Mouse (Mus musculus): ENCODE measurements at regions not wholly inside any gene's neighbourhood (a gene's known extent, or its start where the extent isn't known, plus 50 kb on each side); places are given as distances from the start of the nearest gene placed in this dataset.
"Not testable (repeated sequence)": the region's sequence is repeated elsewhere in the genome, so short reads cannot be mapped to it uniquely, and the experiment has no call there.

- DNase-seq (ENCODE audit: low spot score in 2 of 2), result no peak
These were observed 209.5 kb downstream of the Sorl1 start for GRCm38 (mm10) chr9:41914611-41915010.

- DNase-seq (ENCODE audit: low spot score in 2 of 2), result no peak
These were observed 210.2 kb downstream of the Sorl1 start for GRCm38 (mm10) chr9:41913911-41914310.

GRCm38 (mm10) chr9:41912482-41912881, 211.6 kb downstream of the Sorl1 start:
- no peak for DNase-seq (ENCODE audit: low spot score in 2 of 2)

GRCm38 (mm10) chr9:41900606-41900974, 223.5 kb downstream of the Sorl1 start:
- DNase-seq (ENCODE audit: low spot score in 2 of 2), result no peak

- no peak for DNase-seq (ENCODE audit: low spot score in 2 of 2)
These were observed 224.1 kb downstream of the Sorl1 start for GRCm38 (mm10) chr9:41899766-41900605.

- no peak for DNase-seq (ENCODE audit: low spot score in 2 of 2)
These were observed 229.0 kb downstream of the Sorl1 start for GRCm38 (mm10) chr9:41895106-41895505.

- no peak for DNase-seq (ENCODE audit: low spot score in 2 of 2)
These were observed 231.3 kb downstream of the Sorl1 start for GRCm38 (mm10) chr9:41892841-41893240.

GRCm38 (mm10) chr9:41891206-41891605, 232.9 kb downstream of the Sorl1 start:
- no peak for DNase-seq (ENCODE audit: low spot score in 2 of 2)

- DNase-seq (ENCODE audit: low spot score in 2 of 2), result peak; percentile 56 to 63
These were observed 233.6 kb downstream of the Sorl1 start for GRCm38 (mm10) chr9:41890273-41891141.

GRCm38 (mm10) chr9:41889568-41890272, 234.4 kb downstream of the Sorl1 start:
- no peak for DNase-seq (ENCODE audit: low spot score in 2 of 2)

- no peak for DNase-seq (ENCODE audit: low spot score in 2 of 2)
These were observed 235.4 kb downstream of the Sorl1 start for GRCm38 (mm10) chr9:41888616-41889150.

GRCm38 (mm10) chr9:41886456-41886855, 237.6 kb downstream of the Sorl1 start:
- not testable (repeated sequence) for DNase-seq (ENCODE audit: low spot score in 2 of 2)

GRCm38 (mm10) chr9:41880457-41880856, 243.6 kb downstream of the Sorl1 start:
- DNase-seq (ENCODE audit: low spot score in 2 of 2), result no peak

GRCm38 (mm10) chr9:41879080-41879479, 245.0 kb downstream of the Sorl1 start:
- DNase-seq (ENCODE audit: low spot score in 2 of 2), result no peak

GRCm38 (mm10) chr9:41861136-41861535, 263.0 kb downstream of the Sorl1 start:
- DNase-seq (ENCODE audit: low spot score in 2 of 2), result no peak

- DNase-seq (ENCODE audit: low spot score in 2 of 2), result peak; percentile 46 to 49
These were observed 263.4 kb downstream of the Sorl1 start for GRCm38 (mm10) chr9:41860681-41861080.

GRCm38 (mm10) chr9:41859780-41860179, 264.3 kb downstream of the Sorl1 start:
- no peak for DNase-seq (ENCODE audit: low spot score in 2 of 2)

- DNase-seq (ENCODE audit: low spot score in 2 of 2), result no peak
These were observed 272.0 kb downstream of the Sorl1 start for GRCm38 (mm10) chr9:41852099-41852498.

GRCm38 (mm10) chr9:41849628-41850326, 274.3 kb downstream of the Sorl1 start:
- DNase-seq (ENCODE audit: low spot score in 2 of 2), result no peak

- no peak for DNase-seq (ENCODE audit: low spot score in 2 of 2)
These were observed 279.5 kb downstream of the Sorl1 start for GRCm38 (mm10) chr9:41844616-41845015.
